Mouse (Mus musculus) lung, embryonic 16.5 days (tissue): ENCODE data around the gene Oit1. TPM values are rescaled to one million over a fixed set of nuclear protein-coding genes. Genes with fewer than 3 reads are reported as not detected.
A peak's percentile ranks its signal among the peaks of the same experiment; 100 is the strongest.

Source experiments
- ATAC-seq: fragments of 200-750 bp; cut with Nextera tagmentation; 2 replicates; pipeline ENCODE4 v1.8.0; 2017; ENCODE audit warnings: low read depth, mild to moderate bottlenecking, moderate library complexity
- H3K27ac ChIP-seq: fragments of 300-500 bp; sonication (generic); 2 replicates; pipeline ENCODE4 v1.5.1; 2014; ENCODE audit warnings: mild to moderate bottlenecking, control low read depth, low read length
- H3K27me3 ChIP-seq: fragments of 300-500 bp; sonication (generic); 2 replicates; pipeline ENCODE4 v1.6.1; 2014; ENCODE audit warnings: low read depth, low read length, mixed read lengths; ENCODE audit not compliant: control insufficient read depth, insufficient read depth
- H3K36me3 ChIP-seq: fragments of 300-500 bp; sonication (generic); 2 replicates; pipeline ENCODE4 v1.6.1; 2014; ENCODE audit warnings: low read length; ENCODE audit not compliant: control insufficient read depth, insufficient read depth
- H3K4me1 ChIP-seq: fragments of 300-500 bp; sonication (generic); replicated peaks from 2 replicates; pipeline ENCODE4 v1.6.1; 2014; ENCODE audit warnings: low read length, mixed read lengths; ENCODE audit not compliant: control insufficient read depth, insufficient read depth
- H3K4me2 ChIP-seq: fragments of 300-500 bp; sonication (generic); 2 replicates; pipeline ENCODE4 v1.6.1; 2014; ENCODE audit warnings: low read depth, low read length, control low read depth
- H3K4me3 ChIP-seq: fragments of 300-500 bp; sonication (generic); 2 replicates; pipeline ENCODE4 v1.5.1; 2014; ENCODE audit warnings: mild to moderate bottlenecking, low read length, control low read depth
- H3K9ac ChIP-seq: fragments of 300-500 bp; sonication (generic); 2 replicates; pipeline ENCODE4 v1.6.1; 2014; ENCODE audit warnings: low read length, control low read depth
- H3K9me3 ChIP-seq: fragments of 300-500 bp; sonication (generic); 2 replicates; pipeline ENCODE4 v1.6.1; 2016; ENCODE audit warnings: low read length; ENCODE audit not compliant: control insufficient read depth
- WGBS: fragments of 180-500 bp; shearing (Covaris S2); extraction: QIAGEN DNeasy Blood & Tissue Kit; methylation state at CpG from one replicate; pipeline ENCODE4 v1.1.7; 2014; 5-methylcytosine and 5-hydroxymethylcytosine counted together
- polyA plus RNA-seq: library from polyadenylated mRNA; unstranded; fragments of >200 nt; fragmentation: Nextera tagmentation; extraction: Ambion mirVana; gene quantifications from 2 replicates; pipeline ENCODE4 v1.2.1, GENCODE M21; 2015

Gene Oit1
- 2.8 and 4.3 TPM in 2 replicates for polyA plus RNA-seq

GRCm38 (mm10) chr14:8378685-8379313 lies at the start of gene Oit1:
Gene Oit1, minus strand, starts transcription at chr14:8378754.
- H3K9me3 ChIP-seq: no peaks in the 10 kb centered on the region
- H3K27ac ChIP-seq: no peak within 1 kb of the TSS

GRCm38 (mm10) chr14:8422833-8423232 lies 44.3 kb upstream of the Oit1 start:
- H3K27ac ChIP-seq: no peak overlapping the region
- no peak overlapping the region for H3K9ac ChIP-seq
- no peaks in the 10 kb centered on the region for H3K4me1 ChIP-seq
- H3K9me3 ChIP-seq: no peaks in the 10 kb centered on the region
- H3K4me2 ChIP-seq: no peak overlapping the region
- H3K4me3 ChIP-seq: no peak overlapping the region
- 66% methylated on average over 3 of the region's 3 CpGs for WGBS
- no peak for ATAC-seq
- no peaks in the 10 kb centered on the region for H3K36me3 ChIP-seq
- H3K27me3 ChIP-seq: no peaks in the 10 kb centered on the region

More at GRCm38 (mm10) chr14:8378685-8379313, at the start of gene Oit1:
- Histone ChIP-seq H3K36me3 (no peaks in the 10 kb centered on the region), H3K9ac (no peak within 1 kb of the TSS), H3K4me1 (no peaks in the 10 kb centered on the region), H3K4me3 (no peak within 1 kb of the TSS), H3K27me3 (no peaks in the 10 kb centered on the region), H3K4me2 (no peak within 1 kb of the TSS)
- 39% methylated on average over 8 of the region's 8 CpGs for WGBS
- peak; percentile 70 for ATAC-seq

GRCm38 (mm10) chr14:8421199-8421787 lies 42.7 kb upstream of the Oit1 start:
- no peak for ATAC-seq
- 8% methylated on average over 10 of the region's 10 CpGs for WGBS
- no peaks in the 10 kb centered on the region for H3K36me3 ChIP-seq
- no peak overlapping the region for H3K4me3 ChIP-seq
- H3K4me1 ChIP-seq: no peaks in the 10 kb centered on the region
- H3K4me2 ChIP-seq: no peak overlapping the region
- H3K27me3 ChIP-seq: no peaks in the 10 kb centered on the region
- H3K9ac ChIP-seq: no peak overlapping the region
- no peak overlapping the region for H3K27ac ChIP-seq
- no peaks in the 10 kb centered on the region for H3K9me3 ChIP-seq

- Histone ChIP-seq H3K4me2 (no peak overlapping the region), H3K36me3 (no peaks in the 10 kb centered on the region), H3K9me3 (no peaks in the 10 kb centered on the region), H3K27ac (no peak overlapping the region), H3K27me3 (no peaks in the 10 kb centered on the region), H3K4me1 (no peaks in the 10 kb centered on the region), H3K9ac (no peak overlapping the region), H3K4me3 (no peak overlapping the region)
- 36% methylated on average over 3 of the region's 3 CpGs for WGBS
- no peak for ATAC-seq
Observed at GRCm38 (mm10) chr14:8418610-8419009, 40.1 kb upstream of the Oit1 start.

GRCm38 (mm10) chr14:8405946-8406345 lies 27.4 kb upstream of the Oit1 start:
- no peak overlapping the region for H3K9ac ChIP-seq
- H3K4me2 ChIP-seq: no peak overlapping the region
- H3K9me3 ChIP-seq: no peaks in the 10 kb centered on the region
- 71% methylated on average over 6 of the region's 6 CpGs for WGBS
- no peaks in the 10 kb centered on the region for H3K36me3 ChIP-seq
- H3K27me3 ChIP-seq: no peaks in the 10 kb centered on the region
- H3K27ac ChIP-seq: no peak overlapping the region
- no peak overlapping the region for H3K4me3 ChIP-seq
- ATAC-seq: no peak
- H3K4me1 ChIP-seq: no peaks in the 10 kb centered on the region

- no peak overlapping the region for H3K4me3 ChIP-seq
- H3K27ac ChIP-seq: no peak overlapping the region
- H3K27me3 ChIP-seq: no peaks in the 10 kb centered on the region
- H3K4me2 ChIP-seq: no peak overlapping the region
- no peak overlapping the region for H3K9ac ChIP-seq
- no peaks in the 10 kb centered on the region for H3K36me3 ChIP-seq
- WGBS: 90% methylated on average over 3 of the region's 3 CpGs
- no peaks in the 10 kb centered on the region for H3K4me1 ChIP-seq
- no peaks in the 10 kb centered on the region for H3K9me3 ChIP-seq
- no peak for ATAC-seq
Observed at GRCm38 (mm10) chr14:8403310-8403709, 24.8 kb upstream of the Oit1 start.

GRCm38 (mm10) chr14:8398507-8398906 lies 20.0 kb upstream of the Oit1 start:
- Histone ChIP-seq H3K4me2 (no peak overlapping the region), H3K4me3 (no peak overlapping the region), H3K27me3 (no peaks in the 10 kb centered on the region), H3K36me3 (no peaks in the 10 kb centered on the region), H3K9me3 (no peaks in the 10 kb centered on the region), H3K4me1 (no peaks in the 10 kb centered on the region), H3K9ac (no peak overlapping the region), H3K27ac (no peak overlapping the region)
- ATAC-seq: no peak

GRCm38 (mm10) chr14:8395690-8396287 lies 17.2 kb upstream of the Oit1 start:
- ATAC-seq: no peak
- H3K4me2 ChIP-seq: no peak overlapping the region
- no peaks in the 10 kb centered on the region for H3K27me3 ChIP-seq
- 59% methylated on average over 7 of the region's 7 CpGs for WGBS
- H3K36me3 ChIP-seq: no peaks in the 10 kb centered on the region
- no peaks in the 10 kb centered on the region for H3K4me1 ChIP-seq
- no peak overlapping the region for H3K9ac ChIP-seq
- no peak overlapping the region for H3K4me3 ChIP-seq
- no peak overlapping the region for H3K27ac ChIP-seq
- no peaks in the 10 kb centered on the region for H3K9me3 ChIP-seq

- H3K27ac ChIP-seq: no peak overlapping the region
- H3K9me3 ChIP-seq: no peaks in the 10 kb centered on the region
- H3K4me2 ChIP-seq: no peak overlapping the region
- no peak for ATAC-seq
- H3K4me1 ChIP-seq: no peaks in the 10 kb centered on the region
- no peaks in the 10 kb centered on the region for H3K27me3 ChIP-seq
- no peaks in the 10 kb centered on the region for H3K36me3 ChIP-seq
- H3K9ac ChIP-seq: no peak overlapping the region
- no peak overlapping the region for H3K4me3 ChIP-seq
- 37% methylated on average over 6 of the region's 6 CpGs for WGBS
Observed at GRCm38 (mm10) chr14:8392181-8392825, 13.7 kb upstream of the Oit1 start.
